31 mouse cellular contexts compared by ENCODE assay signal in genomic region chr7:7674032-7674431, GRCm38 (mm10). TPM values are rescaled to one million over a fixed set of nuclear protein-coding genes. Genes with fewer than 3 reads are reported as not detected.
"Had no signal": no experiment of that assay in that cellular context is flagged by ENCODE, and none has a peak within 500 bp of the region (broad histone marks: within the 10 kb centered on the region; RNA-seq: fewer than 3 reads in every experiment).

No protein-coding gene starts in this region.

RNA-seq across cellular contexts. Expression of gene Vmn2r34, which starts 15.3 kb away (rescaled TPM):
- total RNA-seq: gastrocnemius, adult 8-10 months; gastrocnemius, postnatal 14 days; gastrocnemius, postnatal 4 days; granulocyte monocyte progenitor cell, adult 5-6 weeks; heart, adult 2 months; heart, postnatal 10 days; heart, postnatal 25 days; heart, postnatal 4 days; layer of hippocampus, adult 2 months; layer of hippocampus, postnatal 10 days; layer of hippocampus, postnatal 25 days; left cerebral cortex, adult 2 months; left cerebral cortex, postnatal 14 days; left cerebral cortex, postnatal 36 days had no signal
- polyA plus RNA-seq: frontal cortex, adult 2 months; heart, adult 2 months; heart, embryonic 12.5 days; heart, embryonic 14.5 days; heart, embryonic 16.5 days; hindbrain, embryonic 10.5 days; hindbrain, embryonic 12.5 days; hindbrain, embryonic 14.5 days; hindbrain, embryonic 16.5 days; inflammation-experienced regulatory T-cells, adult 6 months; intestine, embryonic 15.5 days; intestine, postnatal 0 days; kidney, embryonic 14.5 days; kidney, embryonic 16.5 days; limb, embryonic 10.5 days; limb, embryonic 12.5 days; limb, embryonic 14.5 days; liver, embryonic 12.5 days had no signal
